Mouse (Mus musculus): ENCODE data around the gene Wdhd1. TPM values are rescaled to one million over a fixed set of nuclear protein-coding genes. Genes with fewer than 3 reads are reported as not detected.

Wdhd1 gene
- 97.9 and 104 TPM in 2 replicates for total RNA-seq (2017)

- peak; percentile 80 to 91 for ATAC-seq (replicated peaks in 1 of 2; ENCODE audit: insufficient read depth in 1 of 2, low FRiP score in 2 of 2, low TSS enrichment in 1 of 2, low read depth in 1 of 2, poor library complexity in 2 of 2, severe bottlenecking in 2 of 2)
Measured at GRCm38 (mm10) chr14:47276637-47277393, at the start of gene Wdhd1, which contains the start of gene Socs4. Gene Wdhd1, minus strand, starts transcription at chr14:47276857. Gene Socs4, plus strand, starts transcription at chr14:47276931.

- no peak for ATAC-seq (replicated peaks in 1 of 2; ENCODE audit: insufficient read depth in 1 of 2, low FRiP score in 2 of 2, low TSS enrichment in 1 of 2, low read depth in 1 of 2, poor library complexity in 2 of 2, severe bottlenecking in 2 of 2)
Measured at GRCm38 (mm10) chr14:47325965-47326761, 49.5 kb upstream of the Wdhd1 start.

GRCm38 (mm10) chr14:47321581-47321980 is 44.9 kb upstream of the Wdhd1 start:
- ATAC-seq (replicated peaks in 1 of 2; ENCODE audit: insufficient read depth in 1 of 2, low FRiP score in 2 of 2, low TSS enrichment in 1 of 2, low read depth in 1 of 2, poor library complexity in 2 of 2, severe bottlenecking in 2 of 2) = peak in 1 of 2 experiments; percentile 32; a peak in 1 of 4 replicates

- no peak for ATAC-seq (replicated peaks in 1 of 2; ENCODE audit: insufficient read depth in 1 of 2, low FRiP score in 2 of 2, low TSS enrichment in 1 of 2, low read depth in 1 of 2, poor library complexity in 2 of 2, severe bottlenecking in 2 of 2)
Measured at GRCm38 (mm10) chr14:47319362-47319761, 42.7 kb upstream of the Wdhd1 start.

GRCm38 (mm10) chr14:47310342-47311181 is 33.9 kb upstream of the Wdhd1 start:
- no peak for ATAC-seq (replicated peaks in 1 of 2; ENCODE audit: insufficient read depth in 1 of 2, low FRiP score in 2 of 2, low TSS enrichment in 1 of 2, low read depth in 1 of 2, poor library complexity in 2 of 2, severe bottlenecking in 2 of 2)

GRCm38 (mm10) chr14:47309061-47309460 is 32.4 kb upstream of the Wdhd1 start:
- ATAC-seq (replicated peaks in 1 of 2; ENCODE audit: insufficient read depth in 1 of 2, low FRiP score in 2 of 2, low TSS enrichment in 1 of 2, low read depth in 1 of 2, poor library complexity in 2 of 2, severe bottlenecking in 2 of 2) = no peak

- ATAC-seq (replicated peaks in 1 of 2; ENCODE audit: insufficient read depth in 1 of 2, low FRiP score in 2 of 2, low TSS enrichment in 1 of 2, low read depth in 1 of 2, poor library complexity in 2 of 2, severe bottlenecking in 2 of 2) = no peak
Measured at GRCm38 (mm10) chr14:47307669-47308068, 31.0 kb upstream of the Wdhd1 start.

GRCm38 (mm10) chr14:47305933-47306332 is 29.3 kb upstream of the Wdhd1 start:
- ATAC-seq (replicated peaks in 1 of 2; ENCODE audit: insufficient read depth in 1 of 2, low FRiP score in 2 of 2, low TSS enrichment in 1 of 2, low read depth in 1 of 2, poor library complexity in 2 of 2, severe bottlenecking in 2 of 2) = no peak

GRCm38 (mm10) chr14:47304814-47305405 is 28.3 kb upstream of the Wdhd1 start:
- ATAC-seq (replicated peaks in 1 of 2; ENCODE audit: insufficient read depth in 1 of 2, low FRiP score in 2 of 2, low TSS enrichment in 1 of 2, low read depth in 1 of 2, poor library complexity in 2 of 2, severe bottlenecking in 2 of 2) = no peak

- ATAC-seq (replicated peaks in 1 of 2; ENCODE audit: insufficient read depth in 1 of 2, low FRiP score in 2 of 2, low TSS enrichment in 1 of 2, low read depth in 1 of 2, poor library complexity in 2 of 2, severe bottlenecking in 2 of 2) = no peak
Measured at GRCm38 (mm10) chr14:47302885-47303680, 26.4 kb upstream of the Wdhd1 start.

- ATAC-seq (replicated peaks in 1 of 2; ENCODE audit: insufficient read depth in 1 of 2, low FRiP score in 2 of 2, low TSS enrichment in 1 of 2, low read depth in 1 of 2, poor library complexity in 2 of 2, severe bottlenecking in 2 of 2) = peak; percentile 24 to 40; a peak in 2 of 4 replicates
Measured at GRCm38 (mm10) chr14:47298819-47299261, 22.2 kb upstream of the Wdhd1 start.

GRCm38 (mm10) chr14:47298408-47298792 is 21.7 kb upstream of the Wdhd1 start:
- no peak for ATAC-seq (replicated peaks in 1 of 2; ENCODE audit: insufficient read depth in 1 of 2, low FRiP score in 2 of 2, low TSS enrichment in 1 of 2, low read depth in 1 of 2, poor library complexity in 2 of 2, severe bottlenecking in 2 of 2)

- ATAC-seq (replicated peaks in 1 of 2; ENCODE audit: insufficient read depth in 1 of 2, low FRiP score in 2 of 2, low TSS enrichment in 1 of 2, low read depth in 1 of 2, poor library complexity in 2 of 2, severe bottlenecking in 2 of 2) = peak; percentile 84 to 98
Measured at GRCm38 (mm10) chr14:47297785-47298407, 21.2 kb upstream of the Wdhd1 start, which contains the start of gene Mapk1ip1l. Gene Mapk1ip1l, plus strand, starts transcription at chr14:47298266.

- ATAC-seq (replicated peaks in 1 of 2; ENCODE audit: insufficient read depth in 1 of 2, low FRiP score in 2 of 2, low TSS enrichment in 1 of 2, low read depth in 1 of 2, poor library complexity in 2 of 2, severe bottlenecking in 2 of 2) = no peak
Measured at GRCm38 (mm10) chr14:47296232-47296631, 19.6 kb upstream of the Wdhd1 start.

- no peak for ATAC-seq (replicated peaks in 1 of 2; ENCODE audit: insufficient read depth in 1 of 2, low FRiP score in 2 of 2, low TSS enrichment in 1 of 2, low read depth in 1 of 2, poor library complexity in 2 of 2, severe bottlenecking in 2 of 2)
Measured at GRCm38 (mm10) chr14:47294136-47294535, 17.5 kb upstream of the Wdhd1 start.

GRCm38 (mm10) chr14:47291772-47292171 is 15.1 kb upstream of the Wdhd1 start:
- ATAC-seq (replicated peaks in 1 of 2; ENCODE audit: insufficient read depth in 1 of 2, low FRiP score in 2 of 2, low TSS enrichment in 1 of 2, low read depth in 1 of 2, poor library complexity in 2 of 2, severe bottlenecking in 2 of 2) = no peak

Data from hematopoietic stem cell, adult 5-6 weeks (primary cell).